Mouse (Mus musculus) spleen, postnatal 4 days (tissue): ENCODE data around the gene Alkbh7.

Source experiments
- DNase-seq, 2 experiments: peaks; one replicate each; pipeline ENCODE4 v3.0.0; 2022; ENCODE audit warnings: low spot score in 2 of 2

Gene Alkbh7

GRCm38 (mm10) chr17:57030931-57031660 lies 34.0 kb downstream of the Alkbh7 start, which contains the start of gene Khsrp:
Gene Khsrp (minus strand): TSS chr17:57031522.
- DNase-seq, result peak; percentile 43 to 82

GRCm38 (mm10) chr17:57031661-57032420 lies 34.7 kb downstream of the Alkbh7 start:
- peak; percentile 97 to 99 for DNase-seq

- DNase-seq, result no peak
Observed at GRCm38 (mm10) chr17:57032854-57033253, 35.7 kb downstream of the Alkbh7 start.

- no peak for DNase-seq
Observed at GRCm38 (mm10) chr17:57038978-57039377, 41.8 kb downstream of the Alkbh7 start.

- DNase-seq, result no peak
Observed at GRCm38 (mm10) chr17:57041554-57041953, 44.4 kb downstream of the Alkbh7 start, which contains the start of gene Slc25a41. Gene Slc25a41 (minus strand): TSS chr17:57041654.

GRCm38 (mm10) chr17:57047406-57047805 lies 50.3 kb downstream of the Alkbh7 start:
- no peak for DNase-seq

GRCm38 (mm10) chr17:57048816-57049215 lies 51.7 kb downstream of the Alkbh7 start:
- no peak for DNase-seq
